Mouse (Mus musculus) heart, postnatal 0 days (tissue): ENCODE data around the gene 4833439L19Rik.

Experiments
- CTCF ChIP-seq: IDR thresholded peaks from 2 replicates; pipeline ENCODE4 v1.5.1; 2016; ENCODE audit warnings: antibody characterized with exemption, control low read depth, low read depth
- EP300 ChIP-seq: IDR thresholded peaks from 2 replicates; pipeline ENCODE4 v1.6.1; 2016; ENCODE audit warnings: antibody characterized with exemption, low read depth

GRCm38 (mm10) chr13:54504611-54505260 lies 60.5 kb downstream of the 4833439L19Rik start:
- no peak for TF ChIP-seq CTCF
- TF ChIP-seq EP300 = no peak
